Mouse (Mus musculus) heart, postnatal 36 days (tissue): Measurements from ENCODE around the gene Galnt17. TPM values are rescaled to one million over a fixed set of nuclear protein-coding genes. Genes with fewer than 3 reads are reported as not detected.

ENCODE experiments used
- DNase-seq, 2 experiments: peaks; one replicate each; pipeline ENCODE4 v3.0.0; 2021 to 2022
- intact Hi-C: fragments of 180-260 bp; cut with DNase I; formaldehyde crosslinking; loops from one replicate; pipeline ENCODE4 v1.15.1; 2025
- total RNA-seq, 2 experiments: library from RNA; stranded (reverse); gene quantifications; 2 replicates each; pipeline ENCODE4 v1.2.3; 2021

Gene Galnt17
- total RNA-seq, 2 experiments from 2014 or later, result 4.1 to 5.7 TPM

- intact Hi-C loops, result loop anchor here (5.0 kb wide), 1 partner anchor 388 kb away; no protein-coding TSS in a partner anchor
- DNase-seq, result no peak
Observed at GRCm38 (mm10) chr5:131039611-131040313, 268.5 kb downstream of the Galnt17 start.

GRCm38 (mm10) chr5:131024506-131024905 lies 283.8 kb downstream of the Galnt17 start:
- intact Hi-C loops, result no loop called here
- peak; percentile 6 to 19 for DNase-seq

GRCm38 (mm10) chr5:131022396-131022993 lies 285.8 kb downstream of the Galnt17 start:
- no peak for DNase-seq
- intact Hi-C loops, result no loop called here

- intact Hi-C loops, result no loop called here
- no peak for DNase-seq
Observed at GRCm38 (mm10) chr5:131020936-131021335, 287.4 kb downstream of the Galnt17 start.

GRCm38 (mm10) chr5:131019346-131019965 lies 288.8 kb downstream of the Galnt17 start:
- DNase-seq, result no peak
- intact Hi-C loops, result no loop called here

GRCm38 (mm10) chr5:131016066-131016465 lies 292.2 kb downstream of the Galnt17 start:
- intact Hi-C loops, result no loop called here
- DNase-seq, result no peak

- intact Hi-C loops, result no loop called here
- DNase-seq, result no peak
Observed at GRCm38 (mm10) chr5:131015341-131015740, 293.0 kb downstream of the Galnt17 start.

GRCm38 (mm10) chr5:131013816-131014215 lies 294.5 kb downstream of the Galnt17 start:
- intact Hi-C loops, result no loop called here
- DNase-seq, result no peak

GRCm38 (mm10) chr5:131013101-131013500 lies 295.2 kb downstream of the Galnt17 start:
- intact Hi-C loops, result no loop called here
- no peak for DNase-seq

- intact Hi-C loops, result loop anchor here (10.0 kb wide), 1 partner anchor 135 kb away; no protein-coding TSS in a partner anchor
- peak in 1 of 2 experiments; percentile 5 for DNase-seq
Observed at GRCm38 (mm10) chr5:131009510-131009909, 298.8 kb downstream of the Galnt17 start.

GRCm38 (mm10) chr5:131008507-131008906 lies 299.8 kb downstream of the Galnt17 start:
- intact Hi-C loops, result loop anchor here (1.0 to 10.0 kb wide), 2 partner anchors 134 to 420 kb away; no protein-coding TSS in a partner anchor
- DNase-seq, result peak in 1 of 2 experiments; percentile 11

- DNase-seq, result peak; percentile 10 to 41
- intact Hi-C loops, result loop anchor here (1.0 to 10.0 kb wide), 2 partner anchors 133 to 420 kb away; no protein-coding TSS in a partner anchor
Observed at GRCm38 (mm10) chr5:131007871-131008505, 300.3 kb downstream of the Galnt17 start.

- DNase-seq, result peak; percentile 16 to 36
- intact Hi-C loops, result loop anchor here (10.0 kb wide), 1 partner anchor 132 kb away; no protein-coding TSS in a partner anchor
Observed at GRCm38 (mm10) chr5:131007198-131007597, 301.1 kb downstream of the Galnt17 start.

GRCm38 (mm10) chr5:131006524-131006923 lies 301.8 kb downstream of the Galnt17 start:
- no peak for DNase-seq
- intact Hi-C loops, result loop anchor here (10.0 kb wide), 1 partner anchor 132 kb away; no protein-coding TSS in a partner anchor

- DNase-seq, result no peak
- intact Hi-C loops, result loop anchor here (10.0 kb wide), 1 partner anchor 126 kb away; no protein-coding TSS in a partner anchor
Observed at GRCm38 (mm10) chr5:131000572-131000971, 307.7 kb downstream of the Galnt17 start.

GRCm38 (mm10) chr5:130979321-130979720 lies 329.0 kb downstream of the Galnt17 start:
- DNase-seq, result no peak
- intact Hi-C loops, result no loop called here

- DNase-seq, result peak in 1 of 2 experiments; percentile 1
- intact Hi-C loops, result no loop called here
Observed at GRCm38 (mm10) chr5:130978871-130979270, 329.4 kb downstream of the Galnt17 start.

- no peak for DNase-seq
- intact Hi-C loops, result no loop called here
Observed at GRCm38 (mm10) chr5:130977999-130978398, 330.3 kb downstream of the Galnt17 start.

- intact Hi-C loops, result loop anchor here (5.0 kb wide), 1 partner anchor 475 kb away; no protein-coding TSS in a partner anchor
- DNase-seq, result no peak
Observed at GRCm38 (mm10) chr5:130952361-130952760, 355.9 kb downstream of the Galnt17 start.

- DNase-seq, result no peak
- intact Hi-C loops, result loop anchor here (5.0 kb wide), 1 partner anchor 476 kb away; no protein-coding TSS in a partner anchor
Observed at GRCm38 (mm10) chr5:130950894-130951400, 357.4 kb downstream of the Galnt17 start.
